ENCODE assay signal across 9 mouse cellular contexts in the genomic region with DNA sequence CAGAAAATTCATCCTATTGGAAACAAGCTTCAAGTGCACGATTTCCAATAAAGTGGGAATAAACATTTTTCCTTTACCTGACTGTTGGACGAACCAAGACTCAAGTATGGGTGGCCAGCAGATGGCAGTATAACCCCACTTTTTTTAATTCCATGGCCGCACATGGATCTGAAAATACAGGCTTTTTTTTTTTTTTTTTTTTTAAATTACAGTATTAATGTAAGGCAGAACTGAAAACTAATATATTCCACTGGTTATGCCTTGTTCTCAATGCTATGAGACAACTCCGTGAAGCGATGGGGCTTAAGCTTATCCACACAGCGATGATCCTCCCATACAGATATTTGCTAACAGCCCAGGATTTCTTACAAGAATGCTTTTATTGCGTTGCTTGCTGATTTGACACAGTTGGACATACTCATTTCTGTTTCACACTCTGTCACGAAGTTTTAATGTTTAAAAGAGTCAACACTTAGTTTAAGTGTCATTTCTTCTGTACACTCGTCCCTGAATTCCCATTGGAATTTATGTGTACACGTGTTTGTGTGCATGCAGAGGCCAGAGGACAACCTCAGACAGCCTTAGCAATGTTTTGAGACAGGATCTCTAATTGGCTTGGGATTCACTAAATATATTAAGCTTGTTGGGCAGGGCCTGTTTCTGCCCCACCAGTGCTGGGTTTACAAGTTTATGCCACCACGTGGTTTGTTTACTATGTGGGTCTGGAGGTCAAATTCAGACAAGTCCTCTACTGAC.
A peak's percentile ranks its signal among the peaks of the same experiment; 100 is the strongest.
DNase-seq lines count a peak whose midpoint lies in the region; ATAC-seq and TF ChIP-seq lines count a peak whose summit lies in the region.
"Had no signal": no experiment of that assay in that cellular context is flagged by ENCODE, and none has a peak within 500 bp of the region (broad histone marks: within the 10 kb centered on the region; RNA-seq: fewer than 3 reads in every experiment).

No protein-coding gene starts in this region.

- peak; percentile 4 for DNase-seq in cerebellum, adult 11 months
- no peak for DNase-seq in cerebellum, adult 11-12 months
- peak; percentile 20 for DNase-seq in thymus, postnatal 4 days
- no peak for DNase-seq in thymus, postnatal 14 days
- DNase-seq in forebrain, postnatal 0 days = peak; percentile 88
- peak; percentile 14 to 21 for DNase-seq in left cerebral cortex, postnatal 10 days (ENCODE audit: extremely low spot score in 1 of 2, low spot score in 2 of 2)
- no peak for DNase-seq in spleen, postnatal 4 days (ENCODE audit: low spot score in 2 of 2)

- intact Hi-C loops in left cerebral cortex, postnatal 10 days (cut with DNase I) = no loop called here

- 40% methylated on average over 11 of the region's 11 CpGs for WGBS in forebrain, postnatal 0 days
- WGBS in neural tube, embryonic 14.5 days = 44% methylated on average over 11 of the region's 11 CpGs

- no peak overlapping the region for H3K9ac ChIP-seq in forebrain, postnatal 0 days
- H3K9ac ChIP-seq in neural tube, embryonic 14.5 days (replicated peaks; ENCODE audit: low read depth, low read length) = no peak overlapping the region
- H3K9ac ChIP-seq: heart, embryonic 15.5 days had no signal

- H3K4me2 ChIP-seq in forebrain, postnatal 0 days (ENCODE audit: low read depth) = 0 out of 2 replicates have a peak overlapping the region, but pooled peaks have one; percentile 13
- no peak overlapping the region for H3K4me2 ChIP-seq in neural tube, embryonic 14.5 days (ENCODE audit: low read depth, low read length)
- H3K4me2 ChIP-seq: heart, embryonic 15.5 days had no signal

- H3K4me3 ChIP-seq in forebrain, postnatal 0 days (ENCODE audit: low read depth, low read length) = no peak overlapping the region
- no peak overlapping the region for H3K4me3 ChIP-seq in neural tube, embryonic 14.5 days (ENCODE audit: low read depth, low read length)
- H3K4me3 ChIP-seq: heart, embryonic 15.5 days had no signal

- H3K36me3 ChIP-seq in forebrain, postnatal 0 days (ENCODE audit: insufficient read depth) = no peaks in the 10 kb centered on the region
- no peaks in the 10 kb centered on the region for H3K36me3 ChIP-seq in neural tube, embryonic 14.5 days (ENCODE audit: control insufficient read depth, insufficient read depth, low read length)
- H3K36me3 ChIP-seq: heart, embryonic 15.5 days had no signal

- peak; percentile 61 for ATAC-seq in forebrain, postnatal 0 days
- peak; percentile 81 for ATAC-seq in neural tube, embryonic 14.5 days (ENCODE audit: low read depth)

- H3K9me3 ChIP-seq in forebrain, postnatal 0 days (ENCODE audit: low read length) = no peaks in the 10 kb centered on the region
- H3K9me3 ChIP-seq in neural tube, embryonic 14.5 days (ENCODE audit: control insufficient read depth, low read length) = no peaks in the 10 kb centered on the region
- H3K9me3 ChIP-seq: heart, embryonic 15.5 days had no signal

- no peaks in the 10 kb centered on the region for H3K4me1 ChIP-seq in forebrain, postnatal 0 days (ENCODE audit: insufficient read depth)
- H3K4me1 ChIP-seq in neural tube, embryonic 14.5 days (ENCODE audit: control insufficient read depth, insufficient read depth, low read length) = no peaks in the 10 kb centered on the region
- H3K4me1 ChIP-seq: heart, embryonic 15.5 days had no signal

- TF ChIP-seq CTCF in forebrain, postnatal 0 days (IDR thresholded peaks at IDR 0.05; ENCODE audit: low read depth) = peak; percentile 75

- no peak overlapping the region for H3K27ac ChIP-seq in forebrain, postnatal 0 days (ENCODE audit: low read depth, low read length)
- H3K27ac ChIP-seq in neural tube, embryonic 14.5 days (ENCODE audit: low read depth, low read length) = no peak overlapping the region
- H3K27ac ChIP-seq: heart, embryonic 15.5 days had no signal

- no peaks in the 10 kb centered on the region for H3K27me3 ChIP-seq in forebrain, postnatal 0 days (ENCODE audit: insufficient read depth, low read length)
- no peaks in the 10 kb centered on the region for H3K27me3 ChIP-seq in neural tube, embryonic 14.5 days (ENCODE audit: control insufficient read depth, insufficient read depth, low read length)
- H3K27me3 ChIP-seq: heart, embryonic 15.5 days had no signal

Comparison
In these comparisons a context has a peak if more than half of its experiments do, and no peak if none do; other contexts are left out.
1. DNase-seq: peak in cerebellum, adult 11 months (single experiment), thymus, postnatal 4 days (single experiment), forebrain, postnatal 0 days (single experiment) and left cerebral cortex, postnatal 10 days (2 of 2); none in cerebellum, adult 11-12 months (single experiment), thymus, postnatal 14 days (single experiment) and spleen, postnatal 4 days (0 of 2).